Mouse (Mus musculus) forebrain, postnatal 0 days (tissue): ENCODE measurements around the gene C130074G19Rik. TPM values are rescaled to one million over a fixed set of nuclear protein-coding genes. Genes with fewer than 3 reads are reported as not detected.

Source experiments
- ATAC-seq: fragments of 200-750 bp; cut with Nextera tagmentation; 2 replicates; pipeline ENCODE4 v1.8.0; 2017; ENCODE audit warnings: mild to moderate bottlenecking, moderate library complexity
- DNase-seq: peaks from one replicate; pipeline ENCODE4 v3.0.0-alpha.2; 2015
- H3K27ac ChIP-seq: fragments of 300-500 bp; sonication (generic); 2 replicates; pipeline ENCODE4 v1.5.1; 2014; ENCODE audit warnings: low read depth, mild to moderate bottlenecking, antibody characterized with exemption, low read length, moderate library complexity, mixed read lengths
- H3K27me3 ChIP-seq: fragments of 300-500 bp; sonication (generic); 2 replicates; pipeline ENCODE4 v1.6.1; 2014; ENCODE audit warnings: mild to moderate bottlenecking, low read length, mixed read lengths; ENCODE audit not compliant: insufficient read depth
- H3K36me3 ChIP-seq: fragments of 300-500 bp; sonication (generic); 2 replicates; pipeline ENCODE4 v1.6.1; 2014; ENCODE audit warnings: mild to moderate bottlenecking, moderate library complexity; ENCODE audit not compliant: insufficient read depth
- H3K4me1 ChIP-seq: fragments of 300-500 bp; sonication (generic); 2 replicates; pipeline ENCODE4 v1.6.1; 2014; ENCODE audit warnings: antibody characterized with exemption; ENCODE audit not compliant: insufficient read depth
- H3K4me2 ChIP-seq: fragments of 300-500 bp; sonication (generic); 2 replicates; pipeline ENCODE4 v1.6.1; 2014; ENCODE audit warnings: low read depth, mild to moderate bottlenecking, moderate library complexity
- H3K4me3 ChIP-seq: fragments of 300-500 bp; sonication (generic); 2 replicates; pipeline ENCODE4 v1.5.1; 2014; ENCODE audit warnings: low read depth, low read length, mixed read lengths
- H3K9ac ChIP-seq: fragments of 300-500 bp; sonication (generic); 2 replicates; pipeline ENCODE4 v1.6.1; 2014; ENCODE audit warnings: mild to moderate bottlenecking
- H3K9me3 ChIP-seq: fragments of 300-500 bp; sonication (generic); 2 replicates; pipeline ENCODE4 v1.6.1; 2016; ENCODE audit warnings: low read length
- CTCF ChIP-seq: sonication (generic); IDR thresholded peaks from 2 replicates; pipeline ENCODE4 v1.5.1; 2016; ENCODE audit warnings: antibody characterized with exemption, control low read depth, low read depth
- WGBS: fragments of 180-500 bp; shearing (Covaris S2); extraction: QIAGEN DNeasy Blood & Tissue Kit; methylation state at CpG from one replicate; pipeline ENCODE4 v1.1.7; 2014; 5-methylcytosine and 5-hydroxymethylcytosine counted together
- polyA plus RNA-seq: library from polyadenylated mRNA; unstranded; fragments of >200 nt; fragmentation: Nextera tagmentation; extraction: Ambion mirVana; gene quantifications from 2 replicates; pipeline ENCODE4 v1.2.1, GENCODE M21; 2015
- total RNA-seq: library from RNA; depleted of rRNA; stranded (reverse); fragments of >200 nt; gene quantifications from 2 replicates; pipeline ENCODE4 v1.2.3, GENCODE M21; 2014

Gene C130074G19Rik
- total and polyA plus RNA-seq, 2 experiments from 2014 or later: 0.94 to 10.7 TPM

- TF ChIP-seq CTCF: no peak
- WGBS: 76% methylated on average over 3 of the region's 3 CpGs
These were observed 15.3 kb downstream of the C130074G19Rik start for GRCm38 (mm10) chr1:184867640-184868120.

GRCm38 (mm10) chr1:184864381-184864801 lies 18.6 kb downstream of the C130074G19Rik start:
- Histone ChIP-seq H3K36me3 (no peaks in the 10 kb centered on the region), H3K4me1 (no peaks in the 10 kb centered on the region), H3K27ac (no peak overlapping the region), H3K9ac (no peak overlapping the region), H3K27me3 (no peaks in the 10 kb centered on the region), H3K4me3 (no peak overlapping the region), H3K9me3 (no peaks in the 10 kb centered on the region), H3K4me2 (no peak overlapping the region)
- TF ChIP-seq CTCF: no peak
- WGBS: 12% methylated on average over 7 of the region's 7 CpGs
- no peak for ATAC-seq
- no peak for DNase-seq

More at GRCm38 (mm10) chr1:184867640-184868120, 15.3 kb downstream of the C130074G19Rik start:
- H3K4me2 ChIP-seq: no peak overlapping the region
- DNase-seq (no peak), ATAC-seq (no peak)
- H3K27ac ChIP-seq: no peak overlapping the region
- H3K4me1 ChIP-seq: no peaks in the 10 kb centered on the region
- no peaks in the 10 kb centered on the region for H3K36me3 ChIP-seq
- no peak overlapping the region for H3K9ac ChIP-seq
- no peaks in the 10 kb centered on the region for H3K27me3 ChIP-seq
- H3K9me3 ChIP-seq: no peaks in the 10 kb centered on the region
- no peak overlapping the region for H3K4me3 ChIP-seq

GRCm38 (mm10) chr1:184862636-184863035 lies 20.4 kb downstream of the C130074G19Rik start:
- Histone ChIP-seq H3K27ac (no peak overlapping the region), H3K4me2 (no peak overlapping the region), H3K4me3 (no peak overlapping the region), H3K36me3 (no peaks in the 10 kb centered on the region), H3K4me1 (no peaks in the 10 kb centered on the region), H3K27me3 (no peaks in the 10 kb centered on the region), H3K9me3 (no peaks in the 10 kb centered on the region), H3K9ac (no peak overlapping the region)
- WGBS: 85% methylated on average over 6 of the region's 6 CpGs
- no peak for ATAC-seq
- no peak for DNase-seq
- no peak for TF ChIP-seq CTCF

- Histone ChIP-seq H3K4me1 (no peaks in the 10 kb centered on the region), H3K27ac (no peak overlapping the region), H3K36me3 (no peaks in the 10 kb centered on the region), H3K9ac (no peak overlapping the region), H3K27me3 (no peaks in the 10 kb centered on the region), H3K4me2 (no peak overlapping the region), H3K9me3 (no peaks in the 10 kb centered on the region), H3K4me3 (no peak overlapping the region)
- DNase-seq (no peak), ATAC-seq (no peak)
- TF ChIP-seq CTCF: no peak
- 85% methylated on average over 2 of the region's 2 CpGs for WGBS
These were observed 21.5 kb downstream of the C130074G19Rik start for GRCm38 (mm10) chr1:184861551-184861950.

- Histone ChIP-seq H3K27ac (no peak overlapping the region), H3K27me3 (no peaks in the 10 kb centered on the region), H3K4me3 (no peak overlapping the region), H3K4me2 (no peak overlapping the region), H3K9me3 (no peaks in the 10 kb centered on the region), H3K9ac (no peak overlapping the region), H3K36me3 (no peaks in the 10 kb centered on the region), H3K4me1 (no peaks in the 10 kb centered on the region)
- 77% methylated on average over 3 of the region's 3 CpGs for WGBS
- ATAC-seq (no peak), DNase-seq (no peak)
- no peak for TF ChIP-seq CTCF
These were observed 22.7 kb downstream of the C130074G19Rik start for GRCm38 (mm10) chr1:184860276-184860675.

GRCm38 (mm10) chr1:184858253-184858652 lies 24.8 kb downstream of the C130074G19Rik start:
- no peak overlapping the region for H3K9ac ChIP-seq
- ATAC-seq (no peak), DNase-seq (no peak)
- H3K4me1 ChIP-seq: no peaks in the 10 kb centered on the region
- WGBS: 90% methylated on average over 1 of the region's 1 CpGs
- H3K9me3 ChIP-seq: no peaks in the 10 kb centered on the region
- TF ChIP-seq CTCF: no peak
- no peaks in the 10 kb centered on the region for H3K36me3 ChIP-seq
- H3K4me3 ChIP-seq: no peak overlapping the region
- no peak overlapping the region for H3K4me2 ChIP-seq
- no peak overlapping the region for H3K27ac ChIP-seq
- no peaks in the 10 kb centered on the region for H3K27me3 ChIP-seq

GRCm38 (mm10) chr1:184857216-184857615 lies 25.8 kb downstream of the C130074G19Rik start:
- no peak for TF ChIP-seq CTCF
- Histone ChIP-seq H3K9ac (no peak overlapping the region), H3K4me2 (no peak overlapping the region), H3K27ac (no peak overlapping the region), H3K4me3 (no peak overlapping the region), H3K36me3 (no peaks in the 10 kb centered on the region), H3K9me3 (no peaks in the 10 kb centered on the region), H3K27me3 (no peaks in the 10 kb centered on the region), H3K4me1 (no peaks in the 10 kb centered on the region)
- DNase-seq (no peak), ATAC-seq (no peak)
- WGBS: 94% methylated on average over 9 of the region's 9 CpGs

GRCm38 (mm10) chr1:184853922-184854321 lies 29.1 kb downstream of the C130074G19Rik start:
- Histone ChIP-seq H3K27me3 (peaks cover 4% of the 10 kb centered on the region; the same call in 1 of the 2 replicates), H3K4me1 (no peaks in the 10 kb centered on the region), H3K9ac (no peak overlapping the region), H3K27ac (no peak overlapping the region), H3K36me3 (no peaks in the 10 kb centered on the region), H3K9me3 (no peaks in the 10 kb centered on the region), H3K4me3 (no peak overlapping the region), H3K4me2 (0 out of 2 replicates have a peak overlapping the region, but pooled peaks have one; percentile 4)
- no peak for TF ChIP-seq CTCF
- DNase-seq (no peak), ATAC-seq (no peak)
- 52% methylated on average over 3 of the region's 3 CpGs for WGBS
